Mouse (Mus musculus) kidney, embryonic 16.5 days (tissue): Measurements from ENCODE around the gene Luc7l3. TPM values are rescaled to one million over a fixed set of nuclear protein-coding genes. Genes with fewer than 3 reads are reported as not detected.

Experiments
- ATAC-seq: fragments of 200-750 bp; cut with Nextera tagmentation; 2 replicates; pipeline ENCODE4 v1.8.0; 2017; ENCODE audit warnings: moderate TSS enrichment; ENCODE audit not compliant: low FRiP score, low TSS enrichment
- H3K27ac ChIP-seq: fragments of 300-500 bp; sonication (generic); 2 replicates; pipeline ENCODE4 v1.5.1; 2014; ENCODE audit warnings: low read length
- H3K27me3 ChIP-seq: fragments of 300-500 bp; sonication (generic); 2 replicates; pipeline ENCODE4 v1.6.1; 2014; ENCODE audit warnings: low read length, control low read depth, mixed read lengths; ENCODE audit not compliant: insufficient read depth
- H3K36me3 ChIP-seq: fragments of 300-500 bp; sonication (generic); 2 replicates; pipeline ENCODE4 v1.6.1; 2014; ENCODE audit warnings: low read length, control low read depth, mixed read lengths; ENCODE audit not compliant: insufficient read depth
- H3K4me1 ChIP-seq: fragments of 300-500 bp; sonication (generic); 2 replicates; pipeline ENCODE4 v1.6.1; 2014; ENCODE audit warnings: low read length, control low read depth, mixed read lengths; ENCODE audit not compliant: insufficient read depth
- H3K4me2 ChIP-seq: fragments of 300-500 bp; sonication (generic); replicated peaks from 2 replicates; pipeline ENCODE4 v1.6.1; 2014; ENCODE audit warnings: low read depth, low read length
- H3K4me3 ChIP-seq: fragments of 300-500 bp; sonication (generic); 2 replicates; pipeline ENCODE4 v1.5.1; 2014; ENCODE audit warnings: mild to moderate bottlenecking, low read length
- H3K9ac ChIP-seq: fragments of 300-500 bp; sonication (generic); replicated peaks from 2 replicates; pipeline ENCODE4 v1.6.1; 2014; ENCODE audit warnings: low read length
- H3K9me3 ChIP-seq: fragments of 300-500 bp; sonication (generic); 2 replicates; pipeline ENCODE4 v1.6.1; 2016; ENCODE audit warnings: low read length, control low read depth
- WGBS: fragments of 180-500 bp; shearing (Covaris S2); extraction: QIAGEN DNeasy Blood & Tissue Kit; methylation state at CpG from one replicate; pipeline ENCODE4 v1.1.7; 2014; 5-methylcytosine and 5-hydroxymethylcytosine counted together
- polyA plus RNA-seq: library from polyadenylated mRNA; unstranded; fragments of >200 nt; fragmentation: Nextera tagmentation; extraction: Ambion mirVana; gene quantifications from 2 replicates; pipeline ENCODE4 v1.2.1, GENCODE M21; 2015

The Luc7l3 gene
- polyA plus RNA-seq, 1 experiment from 2014 or later, result 99.5 TPM

GRCm38 (mm10) chr11:94282291-94282690, 39.5 kb downstream of the Luc7l3 start:
- no peak for ATAC-seq
- Histone ChIP-seq H3K9ac (no peak overlapping the region), H3K4me2 (no peak overlapping the region), H3K36me3 (peaks cover 32% of the 10 kb centered on the region), H3K9me3 (no peaks in the 10 kb centered on the region), H3K27ac (no peak overlapping the region), H3K4me3 (no peak overlapping the region), H3K4me1 (peaks cover 3% of the 10 kb centered on the region; the same call in 1 of the 2 replicates), H3K27me3 (no peaks in the 10 kb centered on the region)
- 63% methylated on average over 5 of the region's 5 CpGs for WGBS

DNA sequence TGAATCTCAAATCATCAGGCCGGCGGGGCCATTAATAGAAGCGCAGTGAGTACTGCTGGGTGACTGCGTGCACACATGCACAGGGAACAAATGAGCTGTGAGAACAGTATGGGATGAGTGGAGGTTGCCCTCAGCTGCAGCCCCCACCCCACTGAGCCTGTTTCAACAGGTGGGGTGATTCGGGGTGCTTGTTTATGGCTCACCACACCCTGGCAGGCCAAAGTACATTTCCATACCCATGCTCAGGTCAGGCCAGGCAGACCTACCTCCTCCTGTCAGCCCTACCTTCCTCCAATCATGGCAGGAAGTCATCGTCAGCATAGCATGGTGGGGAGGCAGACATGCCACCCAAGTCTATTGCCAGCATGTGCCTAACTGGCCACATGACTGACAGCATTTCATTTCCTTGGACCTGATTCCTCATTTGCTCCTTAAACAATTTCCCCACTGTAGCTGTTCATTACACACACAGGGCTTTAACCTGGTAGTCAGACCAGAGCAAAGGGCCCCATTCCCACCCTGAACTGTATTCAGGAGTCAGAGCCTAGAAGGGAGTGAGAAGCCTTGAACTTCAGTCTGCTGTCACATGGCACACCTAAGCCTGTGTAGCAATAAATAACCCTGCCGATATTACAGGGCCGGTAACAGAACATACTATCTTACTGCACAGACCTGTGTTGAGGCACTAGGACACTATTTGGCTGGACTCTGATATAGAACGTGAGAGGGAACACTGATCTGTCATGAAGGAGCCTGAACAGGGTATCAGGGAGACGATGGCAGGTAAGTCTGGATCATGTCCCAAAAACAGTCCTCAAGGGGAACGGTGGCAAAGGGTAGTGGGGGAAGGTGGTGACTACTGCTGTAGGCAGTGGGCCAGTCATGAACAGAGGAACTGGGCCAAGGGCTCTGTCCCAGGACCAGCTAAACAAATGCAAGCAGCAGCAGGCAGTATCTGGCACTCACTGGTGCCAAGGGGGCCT, 40.3 kb downstream of the Luc7l3 start, which contains the start of gene Gm21885:
Gene Gm21885 (plus strand): TSS at position 675 of the 983 bp plus-strand sequence.
- no peak within 1 kb of the TSS for H3K27ac ChIP-seq
- no peaks in the 10 kb centered on the region for H3K9me3 ChIP-seq
- no peak within 1 kb of the TSS for H3K4me3 ChIP-seq
- peaks cover 5% of the 10 kb centered on the region; the same call in 1 of the 2 replicates for H3K4me1 ChIP-seq
- no peak within 1 kb of the TSS for H3K9ac ChIP-seq
- H3K4me2 ChIP-seq, result no peak within 1 kb of the TSS
- ATAC-seq, result no peak
- no peaks in the 10 kb centered on the region for H3K27me3 ChIP-seq
- 81% methylated on average over 11 of the region's 11 CpGs for WGBS
- peaks cover 26% of the 10 kb centered on the region for H3K36me3 ChIP-seq

GRCm38 (mm10) chr11:94276869-94277337, 44.9 kb downstream of the Luc7l3 start:
- peak; percentile 85 for ATAC-seq
- Histone ChIP-seq H3K9ac (peak overlapping the region; percentile 55), H3K27me3 (no peaks in the 10 kb centered on the region), H3K9me3 (no peaks in the 10 kb centered on the region), H3K4me2 (peak overlapping the region; percentile 65), H3K4me1 (peaks cover 5% of the 10 kb centered on the region; the same call in 1 of the 2 replicates), H3K4me3 (peak overlapping the region; percentile 40), H3K27ac (no peak overlapping the region), H3K36me3 (0 out of 2 replicates have a peak, but pooled peaks cover 1% of the 10 kb centered on the region)
- 8% methylated on average over 20 of the region's 20 CpGs for WGBS

DNA sequence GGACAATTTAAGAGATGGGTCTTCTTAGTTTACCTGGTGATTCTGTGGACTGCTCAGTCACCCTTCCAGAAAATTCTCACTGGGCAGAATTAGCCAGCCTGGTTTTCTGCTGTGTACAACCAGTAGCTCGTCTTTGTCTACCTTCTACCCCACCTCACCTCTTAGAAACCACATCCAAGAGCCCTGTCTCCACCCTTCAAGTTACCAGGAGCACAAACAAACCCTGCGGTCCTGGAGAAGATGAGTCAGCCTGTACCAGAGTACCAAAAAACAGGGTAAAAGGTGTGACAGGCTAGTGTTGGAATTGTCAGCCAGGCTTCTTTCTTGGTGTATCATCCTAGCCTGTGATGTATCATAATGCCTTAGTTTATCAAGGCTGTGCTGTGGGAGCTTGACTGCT, 46.1 kb downstream of the Luc7l3 start:
- Histone ChIP-seq H3K9ac (no peak overlapping the region), H3K9me3 (no peaks in the 10 kb centered on the region), H3K4me2 (no peak overlapping the region), H3K4me1 (peaks cover 5% of the 10 kb centered on the region; the same call in 1 of the 2 replicates), H3K36me3 (no peaks in the 10 kb centered on the region), H3K27ac (no peak overlapping the region), H3K27me3 (no peaks in the 10 kb centered on the region), H3K4me3 (no peak overlapping the region)
- WGBS, result 88% methylated on average over 2 of the region's 2 CpGs
- ATAC-seq, result no peak

DNA sequence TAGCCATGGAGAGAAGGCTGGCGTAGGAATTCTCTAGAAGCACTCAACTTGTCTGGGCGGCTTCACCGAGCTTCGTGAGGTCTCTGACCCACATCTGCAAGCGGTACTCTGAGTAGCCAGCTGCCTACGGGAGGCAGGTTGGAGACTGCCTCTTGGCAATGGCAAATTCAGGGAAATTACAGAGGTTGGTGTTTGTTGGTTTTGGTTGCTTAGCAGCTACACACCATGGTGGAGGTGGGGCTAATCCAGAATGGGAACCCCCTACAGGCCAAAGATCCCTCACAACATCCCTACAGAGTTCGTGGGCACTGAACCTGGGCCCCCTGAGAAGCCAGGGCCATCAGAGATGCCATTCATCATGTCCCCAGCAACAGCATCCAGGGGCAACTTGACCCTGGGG, 46.6 kb downstream of the Luc7l3 start:
- Histone ChIP-seq H3K4me1 (peaks cover 5% of the 10 kb centered on the region; the same call in 1 of the 2 replicates), H3K9me3 (no peaks in the 10 kb centered on the region), H3K27me3 (no peaks in the 10 kb centered on the region), H3K4me3 (no peak overlapping the region), H3K9ac (no peak overlapping the region), H3K36me3 (no peaks in the 10 kb centered on the region), H3K27ac (no peak overlapping the region), H3K4me2 (no peak overlapping the region)
- ATAC-seq, result no peak
- WGBS, result 79% methylated on average over 7 of the region's 7 CpGs

DNA sequence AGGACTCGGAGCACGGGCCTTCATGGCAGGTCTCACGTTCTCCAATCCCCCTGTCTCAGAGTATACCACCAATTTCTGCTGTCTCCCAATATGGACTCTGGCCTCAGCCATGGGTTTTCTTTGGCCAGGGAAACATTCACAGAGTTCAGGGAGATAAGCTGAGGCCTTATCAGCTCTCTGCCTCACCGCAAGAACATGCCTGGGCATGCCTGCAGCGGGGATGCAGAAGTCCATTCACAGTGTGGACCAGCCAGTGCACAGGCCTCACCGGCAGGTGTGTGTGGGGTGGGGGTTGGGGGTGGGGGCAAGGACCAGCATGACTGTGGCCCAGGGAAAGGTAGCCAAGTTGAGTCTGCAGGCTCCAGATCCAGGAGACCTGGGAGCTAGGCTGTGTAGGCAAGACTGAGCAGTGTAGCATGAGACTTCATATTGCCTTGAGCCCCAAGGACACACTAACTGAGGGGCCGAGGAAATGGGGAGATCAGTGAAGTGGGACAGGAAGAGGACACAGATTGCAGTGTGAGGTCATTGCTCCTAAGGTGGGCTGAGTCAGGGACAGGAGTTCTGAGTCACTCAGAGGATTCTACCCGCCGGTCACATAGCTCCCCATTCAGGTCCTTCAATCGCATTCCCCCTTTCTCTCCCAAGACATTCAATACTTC, 47.5 kb downstream of the Luc7l3 start:
- Histone ChIP-seq H3K9ac (no peak overlapping the region), H3K4me2 (no peak overlapping the region), H3K4me1 (peaks cover 5% of the 10 kb centered on the region; the same call in 1 of the 2 replicates), H3K27ac (no peak overlapping the region), H3K4me3 (no peak overlapping the region), H3K9me3 (no peaks in the 10 kb centered on the region), H3K36me3 (no peaks in the 10 kb centered on the region), H3K27me3 (no peaks in the 10 kb centered on the region)
- ATAC-seq, result no peak; the same call in 1 of the 2 replicates
- WGBS, result 84% methylated on average over 10 of the region's 10 CpGs

DNA sequence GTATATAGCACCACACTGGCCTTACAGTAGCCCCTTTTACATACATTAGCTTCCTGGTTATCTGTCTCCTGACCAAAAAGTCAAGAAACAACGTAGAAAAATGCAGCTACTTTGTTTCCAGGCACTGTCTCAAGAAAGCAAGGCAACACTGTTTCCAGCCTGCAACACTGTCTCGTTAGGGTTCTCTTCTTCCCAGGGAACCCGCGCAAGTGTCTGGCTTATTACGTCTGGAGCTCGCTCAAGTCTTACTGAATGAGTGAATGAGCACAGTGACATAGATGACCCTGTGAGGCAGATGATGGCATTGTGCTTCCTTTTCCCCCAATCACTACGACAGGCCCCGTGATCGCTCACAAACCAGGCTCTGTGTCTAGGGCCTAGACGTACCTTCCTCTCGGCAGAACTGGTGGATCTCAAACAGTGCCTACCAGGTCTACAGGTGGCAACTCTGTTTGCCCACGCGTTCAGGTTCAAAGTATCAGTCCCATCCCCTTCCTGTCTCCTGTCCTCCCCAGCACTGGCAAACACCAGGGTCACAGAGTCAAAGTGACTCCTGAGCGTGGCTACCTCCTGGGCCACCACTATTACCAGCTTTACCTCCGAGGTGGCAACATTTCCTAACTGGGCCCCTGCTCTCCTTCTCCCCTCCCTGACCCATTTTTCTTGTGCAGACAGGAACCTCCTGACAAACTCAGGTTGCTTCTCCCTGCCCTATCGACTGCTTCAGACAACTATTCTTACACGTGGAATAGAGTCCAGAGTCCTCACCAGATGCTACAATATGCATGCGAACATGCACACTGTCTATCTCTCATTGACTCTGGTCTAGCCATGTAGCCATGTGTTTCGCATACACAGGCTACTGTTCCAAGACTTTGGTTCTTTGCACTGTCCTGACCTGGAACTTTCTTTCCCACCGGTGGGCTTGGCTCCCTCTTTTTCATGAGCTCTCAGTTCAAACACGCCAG, 48.5 kb downstream of the Luc7l3 start:
- no peaks in the 10 kb centered on the region for H3K36me3 ChIP-seq
- no peak overlapping the region for H3K9ac ChIP-seq
- H3K27me3 ChIP-seq, result no peaks in the 10 kb centered on the region
- H3K4me2 ChIP-seq, result no peak overlapping the region
- H3K4me1 ChIP-seq, result peaks cover 5% of the 10 kb centered on the region; the same call in 1 of the 2 replicates
- 83% methylated on average over 21 of the region's 21 CpGs for WGBS
- no peaks in the 10 kb centered on the region for H3K9me3 ChIP-seq
- ATAC-seq, result no peak
- H3K4me3 ChIP-seq, result no peak overlapping the region
- H3K27ac ChIP-seq, result no peak overlapping the region

- no peaks in the 10 kb centered on the region for H3K4me1 ChIP-seq
- WGBS, result 80% methylated on average over 2 of the region's 2 CpGs
- H3K9ac ChIP-seq, result no peak overlapping the region
- no peak overlapping the region for H3K27ac ChIP-seq
- no peaks in the 10 kb centered on the region for H3K36me3 ChIP-seq
- no peak overlapping the region for H3K4me3 ChIP-seq
- no peak overlapping the region for H3K4me2 ChIP-seq
- no peak for ATAC-seq
- H3K27me3 ChIP-seq, result no peaks in the 10 kb centered on the region
- H3K9me3 ChIP-seq, result no peaks in the 10 kb centered on the region
These were observed 50.8 kb downstream of the Luc7l3 start for GRCm38 (mm10) chr11:94271015-94271414.

DNA sequence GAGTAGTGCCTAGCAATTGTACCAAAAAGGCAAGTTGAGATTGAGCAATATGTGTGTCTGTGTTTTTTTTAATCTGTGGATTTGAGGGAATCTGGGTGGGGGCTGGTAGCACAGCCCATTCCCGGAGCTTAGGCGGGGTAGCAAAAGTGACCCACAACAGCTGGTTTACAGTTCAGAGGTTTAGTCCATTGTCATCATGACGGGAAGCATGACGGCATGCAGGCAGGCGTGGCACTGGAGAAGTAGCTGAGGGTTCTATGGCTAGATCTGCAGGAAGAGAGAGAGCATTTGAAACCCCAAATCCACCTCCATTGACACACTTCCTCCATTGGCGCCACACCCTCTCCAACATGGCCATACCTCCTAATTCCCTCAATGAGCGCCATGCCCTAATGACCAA, 51.9 kb downstream of the Luc7l3 start:
- no peak for ATAC-seq
- no peaks in the 10 kb centered on the region for H3K36me3 ChIP-seq
- no peak overlapping the region for H3K4me2 ChIP-seq
- no peak overlapping the region for H3K27ac ChIP-seq
- no peaks in the 10 kb centered on the region for H3K27me3 ChIP-seq
- WGBS, result 82% methylated on average over 7 of the region's 7 CpGs
- no peak overlapping the region for H3K9ac ChIP-seq
- 0 out of 2 replicates have a peak, but pooled peaks cover 3% of the 10 kb centered on the region for H3K4me1 ChIP-seq
- H3K4me3 ChIP-seq, result no peak overlapping the region
- H3K9me3 ChIP-seq, result no peaks in the 10 kb centered on the region
